Mouse (Mus musculus) bone marrow, adult 2 months (tissue): ENCODE measurements around the gene Hps5. TPM values are rescaled to one million over a fixed set of nuclear protein-coding genes. Genes with fewer than 3 reads are reported as not detected.
"Not testable (repeated sequence)": the region's sequence is repeated elsewhere in the genome, so short reads cannot be mapped to it uniquely, and the experiment has no call there.

Experiments used
- H3K27ac ChIP-seq: fragments of 200-500 bp; 2 replicates; pipeline ENCODE4 v1.5.1; 2012; ENCODE audit warnings: low read depth, mild to moderate bottlenecking, control low read depth, inconsistent platforms, low read length; ENCODE audit not compliant: control insufficient read depth, poor library complexity, insufficient read depth
- H3K4me1 ChIP-seq: fragments of 200-500 bp; 2 replicates; pipeline ENCODE4 v1.6.1; 2011; ENCODE audit warnings: low read length; ENCODE audit not compliant: control insufficient read depth, insufficient read depth
- H3K4me3 ChIP-seq: fragments of 200-500 bp; replicated peaks from 2 replicates; pipeline ENCODE3; 2011; ENCODE audit warnings: mild to moderate bottlenecking, low read depth, low read length, control low read depth; ENCODE audit not compliant: control insufficient read depth
- CTCF ChIP-seq: fragments of 200-500 bp; IDR thresholded peaks from 2 replicates; pipeline ENCODE4 v1.5.1; 2011; ENCODE audit warnings: low read length, control low read depth; ENCODE audit not compliant: control insufficient read depth, insufficient read depth
- POLR2A ChIP-seq: fragments of 200-500 bp; IDR thresholded peaks from 2 replicates; pipeline ENCODE4 v1.6.1; 2011; ENCODE audit warnings: low read depth, mild to moderate bottlenecking, control low read depth, low read length, borderline replicate concordance; ENCODE audit not compliant: control insufficient read depth
- WGBS: fragments of 180-500 bp; shearing (Covaris S2); methylation state at CpG from one replicate; pipeline ENCODE4 v1.1.7; 2018; 5-methylcytosine and 5-hydroxymethylcytosine counted together
- polyA plus RNA-seq: library from polyadenylated mRNA; stranded (reverse); fragments of >200 nt; gene quantifications from 2 replicates; pipeline ENCODE4 v1.2.4, GENCODE M21; 2011; ENCODE audit warnings: low replicate concordance; ENCODE audit not compliant: missing spikeins, insufficient read depth, insufficient read length

Gene Hps5
- polyA plus RNA-seq, 1 experiment, result 19.3 TPM

DNA sequence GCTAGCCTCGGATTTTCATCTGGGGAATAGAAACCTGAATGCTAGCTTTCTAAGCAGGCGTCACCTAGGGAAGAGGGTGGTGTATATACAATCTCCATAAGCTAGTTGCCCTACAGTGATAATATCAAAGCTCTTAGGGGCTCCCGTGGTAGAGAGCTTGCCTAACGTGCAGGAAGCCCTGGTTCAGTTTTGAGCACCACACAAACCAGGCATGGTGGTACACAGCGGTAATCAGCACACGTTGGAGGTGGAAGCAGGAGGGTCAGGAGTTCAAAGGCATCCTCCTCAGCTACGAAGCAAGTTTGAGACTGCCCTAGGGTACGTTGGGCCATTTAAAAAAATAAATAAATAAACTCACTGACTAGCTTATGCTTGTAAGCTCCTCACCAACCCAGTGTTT, 35.8 kb upstream of the Hps5 start:
- 56% methylated on average over 8 of the region's 8 CpGs for WGBS
- H3K4me1 ChIP-seq, result peaks cover 8% of the 10 kb centered on the region

DNA sequence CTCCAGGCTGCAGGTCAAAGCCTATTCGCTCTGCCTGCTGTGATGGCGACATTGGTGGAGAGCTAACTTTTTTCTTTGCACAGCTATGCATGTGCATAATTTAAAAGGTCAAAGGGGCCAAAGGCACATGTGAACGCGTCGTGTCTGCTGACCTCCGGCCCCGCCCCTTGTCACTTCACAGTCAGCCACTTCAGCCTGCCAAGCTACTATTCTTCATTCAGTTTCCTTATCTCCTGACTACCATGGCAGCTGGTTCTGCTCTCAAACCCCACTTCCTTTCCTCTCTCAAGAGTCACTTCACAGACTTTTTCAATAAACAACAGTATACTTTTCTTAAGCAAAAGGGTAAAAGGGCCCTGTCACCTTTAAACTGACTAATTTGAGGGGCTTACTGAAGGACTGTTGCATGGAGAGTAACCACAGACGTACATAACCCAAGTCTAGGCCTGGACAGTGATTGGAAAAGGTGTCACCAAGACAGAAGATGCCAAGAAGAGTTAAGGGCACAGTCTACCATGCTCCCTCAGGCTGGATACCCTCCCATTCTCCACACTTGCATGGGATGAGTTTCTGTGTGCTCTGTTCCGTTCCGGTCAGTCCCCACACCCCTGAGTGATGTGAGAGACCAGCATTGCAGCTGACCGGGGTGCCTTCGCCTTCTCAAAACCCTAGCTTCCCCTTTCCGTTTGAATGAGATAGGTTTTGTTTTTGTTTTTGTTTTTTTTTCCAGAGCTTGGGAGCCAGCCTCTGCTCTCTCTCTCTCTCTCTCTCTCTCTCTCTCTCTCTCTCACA, 35.1 kb upstream of the Hps5 start:
- 20% methylated on average over 13 of the region's 13 CpGs for WGBS
- TF ChIP-seq CTCF (no peak), POLR2A (no peak)
- Histone ChIP-seq H3K27ac (peak overlapping the region; percentile 27; the same call in 1 of the 2 replicates), H3K4me3 (no peak overlapping the region), H3K4me1 (peaks cover 8% of the 10 kb centered on the region)

More for the DNA sequence above, 35.8 kb upstream of the Hps5 start:
- no peak overlapping the region for H3K27ac ChIP-seq
- TF ChIP-seq POLR2A (no peak), CTCF (no peak)
- H3K4me3 ChIP-seq, result no peak overlapping the region

GRCm38 (mm10) chr7:46829911-46830310, 34.0 kb upstream of the Hps5 start:
- H3K27ac ChIP-seq, result no peak overlapping the region
- H3K4me3 ChIP-seq, result no peak overlapping the region
- peaks cover 8% of the 10 kb centered on the region for H3K4me1 ChIP-seq
- TF ChIP-seq CTCF, result no peak
- WGBS, result 86% methylated on average over 12 of the region's 12 CpGs

DNA sequence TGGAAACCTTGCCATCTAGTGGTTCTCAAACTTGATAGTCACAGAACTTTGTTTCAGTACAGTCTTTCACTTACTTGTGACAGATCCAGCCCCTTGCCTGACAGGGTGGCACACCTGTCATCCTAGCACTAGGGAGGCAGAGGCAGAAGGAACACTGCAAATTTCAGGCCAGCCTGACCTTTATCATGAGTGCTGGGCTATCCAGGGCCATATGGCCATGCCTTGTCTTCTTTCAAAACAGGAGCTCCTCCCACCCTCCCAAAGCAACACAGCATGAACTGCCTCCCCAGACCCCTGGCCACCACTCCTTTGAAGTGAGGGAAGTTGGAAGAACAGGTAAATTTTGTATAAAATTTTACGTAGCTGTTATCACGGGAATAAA, 31.9 kb upstream of the Hps5 start:
- Histone ChIP-seq H3K4me1 (peaks cover 3% of the 10 kb centered on the region), H3K4me3 (no peak overlapping the region), H3K27ac (no peak overlapping the region)
- TF ChIP-seq CTCF, result no peak
- 83% methylated on average over 2 of the region's 2 CpGs for WGBS

GRCm38 (mm10) chr7:46827046-46827802, 31.4 kb upstream of the Hps5 start:
- 81% methylated on average over 20 of the region's 20 CpGs for WGBS
- TF ChIP-seq CTCF (no peak), POLR2A (no peak)
- Histone ChIP-seq H3K4me1 (peaks cover 3% of the 10 kb centered on the region), H3K4me3 (no peak overlapping the region), H3K27ac (no peak overlapping the region)

DNA sequence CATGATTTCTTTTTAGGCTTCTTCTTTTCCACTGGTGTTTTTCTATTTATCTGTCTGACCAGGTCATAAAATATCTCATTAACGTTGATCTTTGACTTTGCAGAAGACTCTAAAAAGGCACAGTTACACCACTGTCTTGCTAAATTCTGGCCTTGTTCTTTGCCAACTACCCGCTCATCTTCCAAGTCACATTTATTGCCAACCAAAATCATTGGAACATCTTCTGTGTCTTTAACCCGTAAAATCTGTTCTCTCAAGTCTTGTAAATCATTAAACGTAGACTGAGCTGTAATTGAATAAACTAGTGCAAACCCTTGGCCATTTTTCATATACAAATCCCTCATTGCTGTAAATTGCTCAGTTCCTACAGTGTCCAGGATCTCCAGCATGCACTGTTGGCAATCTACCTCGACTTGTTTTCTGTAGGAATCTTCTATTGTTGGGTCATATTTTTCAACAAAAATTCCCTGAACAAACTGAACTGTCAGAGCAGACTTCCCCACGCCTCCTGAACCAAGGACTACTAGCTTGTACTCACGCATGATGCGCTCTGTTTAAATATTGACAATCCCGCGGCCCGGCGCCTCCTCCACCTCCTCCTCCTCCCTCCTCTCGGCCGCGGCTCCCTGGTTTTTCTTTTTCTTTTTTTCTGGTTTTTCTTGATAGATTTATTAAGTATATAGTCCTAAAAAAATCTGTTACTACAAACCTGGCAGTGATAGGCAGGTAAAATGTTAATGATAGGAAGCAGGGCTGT, 25.2 kb upstream of the Hps5 start:
- not testable (repeated sequence) for H3K4me3 ChIP-seq, H3K4me1 ChIP-seq, H3K27ac ChIP-seq
- 91% methylated on average over 15 of the region's 15 CpGs for WGBS

GRCm38 (mm10) chr7:46814012-46814411, 18.1 kb upstream of the Hps5 start:
- H3K4me1 ChIP-seq, result no peaks in the 10 kb centered on the region
- no peak overlapping the region for H3K27ac ChIP-seq
- H3K4me3 ChIP-seq, result no peak overlapping the region
- 88% methylated on average over 4 of the region's 4 CpGs for WGBS
- TF ChIP-seq POLR2A, result no peak
- TF ChIP-seq CTCF, result no peak

DNA sequence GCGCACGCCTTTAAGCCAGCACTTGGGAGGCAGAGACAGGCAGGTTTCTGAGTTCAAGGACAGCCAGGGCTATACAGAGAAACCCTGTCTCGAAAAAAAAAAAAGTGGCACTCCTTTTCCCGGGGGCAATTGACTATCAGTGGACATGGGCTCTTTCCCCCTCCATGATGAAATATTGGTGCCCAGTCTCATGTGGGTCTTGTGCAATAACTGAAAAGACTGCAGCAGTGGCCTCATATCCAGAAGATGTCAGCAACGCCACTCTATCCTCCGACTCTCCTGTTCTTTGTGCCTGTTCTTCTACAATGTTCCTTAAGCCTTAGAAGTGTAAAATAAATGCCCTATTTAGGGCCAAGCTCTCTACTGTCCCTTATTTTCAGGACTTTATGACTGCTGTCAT, 14.5 kb upstream of the Hps5 start:
- 62% methylated on average over 6 of the region's 6 CpGs for WGBS
- TF ChIP-seq CTCF (no peak), POLR2A (no peak)
- H3K27ac ChIP-seq, result no peak overlapping the region
- no peak overlapping the region for H3K4me3 ChIP-seq
- no peaks in the 10 kb centered on the region for H3K4me1 ChIP-seq
